Mouse (Mus musculus) brain, adult 10 weeks (tissue): Measurements from ENCODE around the gene Hnrnpul1. TPM values are rescaled to one million over a fixed set of nuclear protein-coding genes. Genes with fewer than 3 reads are reported as not detected.

Experiments used
- polyA plus RNA-seq: library from polyadenylated mRNA; stranded (reverse); fragments of 350-450 nt; fragmentation: Illumina TruSeq; extraction: RNeasy Lipid Tissue Mini Kit (QIAGEN cat#74804); gene quantifications from one replicate; pipeline ENCODE4 v1.2.3, GENCODE M21; 2015; ENCODE audit warnings: low read depth, low replicate concordance

Gene Hnrnpul1
- polyA plus RNA-seq = 55.6 TPM

GRCm38 (mm10) chr7:25754738-25755467 is at the start of gene Hnrnpul1:
Gene Hnrnpul1 (minus strand): TSS chr7:25754757.

GRCm38 (mm10) chr7:25788220-25789128 is 33.9 kb upstream of the Hnrnpul1 start, which contains the start of gene Axl:
Gene Axl (minus strand): TSS chr7:25788705.

GRCm38 (mm10) chr7:25718788-25719417 is 35.7 kb downstream of the Hnrnpul1 start, which contains the start of gene Ccdc97:
Gene Ccdc97 (minus strand): TSS chr7:25719088.

GRCm38 (mm10) chr7:25686680-25687531 is 67.7 kb downstream of the Hnrnpul1 start, which contains the start of gene Tgfb1:
Gene Tgfb1 (plus strand): TSS chr7:25687002.

GRCm38 (mm10) chr7:25680514-25681258 is 73.9 kb downstream of the Hnrnpul1 start, which contains the start of gene B9d2:
Gene B9d2 (plus strand): TSS chr7:25680780.

GRCm38 (mm10) chr7:25674719-25675300 is 79.7 kb downstream of the Hnrnpul1 start, which contains the start of gene Tmem91:
Gene Tmem91 (minus strand): TSS chr7:25675166.

Other genes with a start within 250 kb of the Hnrnpul1 start
- 0.88 TPM for gene Ceacam2, start 214.9 kb downstream of the Hnrnpul1 start, polyA plus RNA-seq
- gene Erich4, start 138.9 kb downstream of the Hnrnpul1 start, polyA plus RNA-seq = not detected
- gene Dmac2, start 135.3 kb downstream of the Hnrnpul1 start, polyA plus RNA-seq = 62.6 TPM
- 0.24 TPM for gene B3gnt8, start 128.1 kb downstream of the Hnrnpul1 start, polyA plus RNA-seq
- 46.7 TPM for gene Bckdha, start 95.8 kb downstream of the Hnrnpul1 start, polyA plus RNA-seq
- 23.8 TPM for gene Exosc5, start 95.6 kb downstream of the Hnrnpul1 start, polyA plus RNA-seq
- 51.4 TPM for gene Tmem91, start 79.6 kb downstream of the Hnrnpul1 start, polyA plus RNA-seq
- 47.4 TPM for gene B9d2, start 74.0 kb downstream of the Hnrnpul1 start, polyA plus RNA-seq
- gene Tgfb1, start 67.8 kb downstream of the Hnrnpul1 start, polyA plus RNA-seq = 4.1 TPM
- gene Ccdc97, start 35.7 kb downstream of the Hnrnpul1 start, polyA plus RNA-seq = 40.0 TPM
- gene Axl, start 33.9 kb upstream of the Hnrnpul1 start, polyA plus RNA-seq = 28.9 TPM
- gene Cyp2s1, start 62.2 kb upstream of the Hnrnpul1 start, polyA plus RNA-seq = 6.3 TPM
- gene Cyp2b10, start 142.9 kb upstream of the Hnrnpul1 start, polyA plus RNA-seq = not detected